Mouse (Mus musculus) layer of hippocampus, postnatal 14 days (tissue): ENCODE measurements around the gene Elk3. TPM values are rescaled to one million over a fixed set of nuclear protein-coding genes. Genes with fewer than 3 reads are reported as not detected.
A peak's percentile ranks its signal among the peaks of the same experiment; 100 is the strongest.

Experiments used
- DNase-seq, 2 experiments: peaks; one replicate each; pipeline ENCODE4 v3.0.0; 2021 to 2022; ENCODE audit warnings: low spot score in 2 of 2, mixed read lengths in 1 of 2
- total RNA-seq, 2 experiments: library from RNA; stranded (reverse); gene quantifications; 2 replicates each; pipeline ENCODE4 v1.2.3; 2021

Elk3 gene
- total RNA-seq, 2 experiments from 2014 or later: 8.9 to 9.8 TPM

GRCm38 (mm10) chr10:93298208-93298607 is 12.7 kb downstream of the Elk3 start:
- no peak for DNase-seq

GRCm38 (mm10) chr10:93297774-93298173 is 13.2 kb downstream of the Elk3 start:
- no peak for DNase-seq

GRCm38 (mm10) chr10:93294547-93295219 is 16.3 kb downstream of the Elk3 start:
- DNase-seq: no peak

- no peak for DNase-seq
Measured at GRCm38 (mm10) chr10:93293621-93294020, 17.3 kb downstream of the Elk3 start.

- DNase-seq: peak; percentile 69 to 86
Measured at GRCm38 (mm10) chr10:93291843-93292242, 19.1 kb downstream of the Elk3 start.

GRCm38 (mm10) chr10:93291352-93291751 is 19.6 kb downstream of the Elk3 start:
- no peak for DNase-seq

- no peak for DNase-seq
Measured at GRCm38 (mm10) chr10:93289404-93289803, 21.5 kb downstream of the Elk3 start.

GRCm38 (mm10) chr10:93288336-93288735 is 22.6 kb downstream of the Elk3 start:
- no peak for DNase-seq

GRCm38 (mm10) chr10:93287551-93288145 is 23.3 kb downstream of the Elk3 start:
- no peak for DNase-seq

GRCm38 (mm10) chr10:93285489-93285888 is 25.4 kb downstream of the Elk3 start:
- no peak for DNase-seq

- DNase-seq: no peak
Measured at GRCm38 (mm10) chr10:93283258-93283657, 27.7 kb downstream of the Elk3 start.

GRCm38 (mm10) chr10:93282526-93282964 is 28.4 kb downstream of the Elk3 start:
- no peak for DNase-seq

GRCm38 (mm10) chr10:93281092-93281491 is 29.8 kb downstream of the Elk3 start:
- no peak for DNase-seq

- no peak for DNase-seq
Measured at GRCm38 (mm10) chr10:93280586-93280985, 30.3 kb downstream of the Elk3 start.

- no peak for DNase-seq
Measured at GRCm38 (mm10) chr10:93279062-93279461, 31.9 kb downstream of the Elk3 start.

- DNase-seq: no peak
Measured at GRCm38 (mm10) chr10:93278361-93278760, 32.6 kb downstream of the Elk3 start.

GRCm38 (mm10) chr10:93276857-93277256 is 34.1 kb downstream of the Elk3 start:
- peak in 1 of 2 experiments; percentile 34 for DNase-seq

GRCm38 (mm10) chr10:93276349-93276763 is 34.6 kb downstream of the Elk3 start:
- DNase-seq: peak; percentile 81 to 92

GRCm38 (mm10) chr10:93275212-93276136 is 35.5 kb downstream of the Elk3 start:
- DNase-seq: peak; percentile 84 to 90

GRCm38 (mm10) chr10:93274277-93274696 is 36.6 kb downstream of the Elk3 start:
- DNase-seq: no peak
